Mouse (Mus musculus): ENCODE results near the gene Tshr. TPM values are rescaled to one million over a fixed set of nuclear protein-coding genes. Genes with fewer than 3 reads are reported as not detected.
A peak's percentile ranks its signal among the peaks of the same experiment; 100 is the strongest.

Gene Tshr
- polyA plus RNA-seq, 1 experiment from 2014 or later, result 0.56 TPM

GRCm38 (mm10) chr12:91418791-91419190 lies 34.4 kb downstream of the Tshr start:
- Histone ChIP-seq H3K4me1 (replicated peaks) (no peaks in the 10 kb centered on the region), H3K9me3 (no peaks in the 10 kb centered on the region), H3K27me3 (peaks cover 53% of the 10 kb centered on the region), H3K36me3 (no peaks in the 10 kb centered on the region), H3K4me3 (no peak overlapping the region), H3K9ac (no peak overlapping the region), H3K4me2 (no peak overlapping the region), H3K27ac (replicated peaks) (no peak overlapping the region)
- ATAC-seq (ENCODE audit: low read depth), result no peak
- WGBS, result 49% methylated on average over 7 of the region's 7 CpGs

DNA sequence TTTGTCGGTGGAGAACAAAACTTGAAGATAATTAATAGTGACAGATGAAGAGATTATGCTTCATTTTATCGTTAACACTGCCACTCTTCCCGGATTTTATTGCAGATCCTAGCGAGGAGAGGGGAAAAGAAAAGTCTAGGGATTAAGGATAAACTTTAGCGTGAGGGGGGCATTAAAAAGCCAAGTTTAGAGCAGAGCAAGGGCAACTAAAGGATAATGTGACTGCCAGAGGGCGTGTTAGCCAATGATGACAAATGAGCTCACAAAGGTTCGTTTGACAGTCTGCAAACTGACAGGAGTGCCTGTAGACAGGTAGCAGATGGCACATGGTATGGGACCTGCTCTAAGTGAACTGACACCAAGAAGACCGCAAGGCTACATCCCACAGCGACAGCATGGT lies 36.9 kb downstream of the Tshr start:
- no peak for ATAC-seq (ENCODE audit: low read depth)
- no peaks in the 10 kb centered on the region for H3K36me3 ChIP-seq
- H3K4me1 ChIP-seq (replicated peaks), result no peaks in the 10 kb centered on the region
- no peak overlapping the region for H3K27ac ChIP-seq (replicated peaks)
- 73% methylated on average over 9 of the region's 9 CpGs for WGBS
- peaks cover 34% of the 10 kb centered on the region for H3K27me3 ChIP-seq
- no peak overlapping the region for H3K4me2 ChIP-seq
- H3K9ac ChIP-seq, result no peak overlapping the region
- H3K9me3 ChIP-seq, result no peaks in the 10 kb centered on the region
- no peak overlapping the region for H3K4me3 ChIP-seq

GRCm38 (mm10) chr12:91423125-91423820 lies 38.9 kb downstream of the Tshr start:
- H3K4me1 ChIP-seq (replicated peaks), result no peaks in the 10 kb centered on the region
- no peaks in the 10 kb centered on the region for H3K9me3 ChIP-seq
- H3K27ac ChIP-seq (replicated peaks), result no peak overlapping the region
- H3K27me3 ChIP-seq, result peaks cover 14% of the 10 kb centered on the region
- no peak overlapping the region for H3K9ac ChIP-seq
- H3K4me3 ChIP-seq, result no peak overlapping the region
- no peaks in the 10 kb centered on the region for H3K36me3 ChIP-seq
- WGBS, result 66% methylated on average over 11 of the region's 11 CpGs
- ATAC-seq (ENCODE audit: low read depth), result no peak
- H3K4me2 ChIP-seq, result no peak overlapping the region

DNA sequence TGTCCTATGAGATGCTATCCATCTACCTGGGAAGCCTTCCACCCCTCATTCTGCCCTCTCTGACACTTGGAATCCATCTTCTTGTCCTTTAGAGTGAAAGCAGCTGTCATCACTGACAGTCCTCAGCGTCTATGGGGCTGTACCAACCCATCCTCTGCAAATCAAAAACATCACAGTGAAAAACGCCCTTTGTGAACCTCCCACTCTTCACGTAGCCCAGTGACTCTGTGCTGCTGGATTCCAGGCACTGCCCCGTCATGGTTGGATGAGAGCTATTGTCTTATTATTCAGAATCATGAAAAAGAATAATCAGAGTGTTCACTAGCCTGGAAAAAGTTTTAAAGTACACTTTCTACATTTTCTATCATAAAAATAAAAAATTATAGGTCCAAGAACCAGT lies 42.1 kb downstream of the Tshr start:
- Histone ChIP-seq H3K4me3 (no peak overlapping the region), H3K4me1 (replicated peaks) (no peaks in the 10 kb centered on the region), H3K27me3 (no peaks in the 10 kb centered on the region), H3K36me3 (no peaks in the 10 kb centered on the region), H3K9me3 (no peaks in the 10 kb centered on the region), H3K9ac (no peak overlapping the region), H3K27ac (replicated peaks) (no peak overlapping the region), H3K4me2 (no peak overlapping the region)
- 43% methylated on average over 4 of the region's 4 CpGs for WGBS
- no peak for ATAC-seq (ENCODE audit: low read depth)

DNA sequence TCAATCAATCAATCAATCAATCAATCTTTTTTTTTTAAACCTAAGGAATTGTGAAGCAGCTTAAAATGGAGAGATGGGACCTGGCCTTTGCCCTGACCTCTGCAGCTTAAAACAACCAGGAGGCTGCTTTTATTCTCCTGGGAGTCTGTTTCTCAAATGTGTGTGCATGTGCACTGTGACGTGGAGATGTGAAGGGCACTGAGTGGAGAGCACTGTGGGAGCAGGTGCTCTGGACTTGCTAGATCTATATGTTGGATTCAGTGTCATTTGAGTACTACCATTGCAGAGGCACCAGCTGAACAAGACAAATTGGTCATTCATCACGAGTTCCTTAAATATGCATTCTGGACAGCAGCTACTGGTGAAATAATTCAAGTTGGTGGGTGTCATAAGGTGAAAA lies 42.8 kb downstream of the Tshr start:
- Histone ChIP-seq H3K27ac (replicated peaks) (no peak overlapping the region), H3K4me3 (no peak overlapping the region), H3K27me3 (no peaks in the 10 kb centered on the region), H3K4me2 (no peak overlapping the region), H3K36me3 (no peaks in the 10 kb centered on the region), H3K9ac (no peak overlapping the region), H3K4me1 (replicated peaks) (no peaks in the 10 kb centered on the region), H3K9me3 (no peaks in the 10 kb centered on the region)
- no peak for ATAC-seq (ENCODE audit: low read depth)
- 60% methylated on average over 2 of the region's 2 CpGs for WGBS

GRCm38 (mm10) chr12:91482195-91482733 lies 97.9 kb downstream of the Tshr start:
- H3K4me1 ChIP-seq (replicated peaks), result no peaks in the 10 kb centered on the region
- H3K4me2 ChIP-seq, result no peak overlapping the region
- no peaks in the 10 kb centered on the region for H3K36me3 ChIP-seq
- H3K9ac ChIP-seq, result no peak overlapping the region
- no peaks in the 10 kb centered on the region for H3K9me3 ChIP-seq
- H3K4me3 ChIP-seq, result no peak overlapping the region
- ATAC-seq (ENCODE audit: low read depth), result no peak
- WGBS, result 88% methylated on average over 13 of the region's 13 CpGs
- H3K27me3 ChIP-seq, result no peaks in the 10 kb centered on the region
- H3K27ac ChIP-seq (replicated peaks), result no peak overlapping the region

- ATAC-seq (ENCODE audit: low read depth), result peak; percentile 67
- Histone ChIP-seq H3K4me1 (replicated peaks) (peaks cover 3% of the 10 kb centered on the region; the same call in 1 of the 2 replicates), H3K9me3 (no peaks in the 10 kb centered on the region), H3K36me3 (no peaks in the 10 kb centered on the region), H3K4me2 (no peak overlapping the region), H3K9ac (no peak overlapping the region), H3K27me3 (no peaks in the 10 kb centered on the region), H3K27ac (replicated peaks) (no peak overlapping the region), H3K4me3 (no peak overlapping the region)
- WGBS, result 67% methylated on average over 4 of the region's 4 CpGs
These were observed 102.0 kb downstream of the Tshr start for GRCm38 (mm10) chr12:91486342-91486741.

- Histone ChIP-seq H3K36me3 (no peaks in the 10 kb centered on the region), H3K27ac (replicated peaks) (no peak overlapping the region), H3K27me3 (no peaks in the 10 kb centered on the region), H3K9ac (no peak overlapping the region), H3K4me2 (no peak overlapping the region), H3K4me1 (replicated peaks) (peaks cover 3% of the 10 kb centered on the region; the same call in 1 of the 2 replicates), H3K9me3 (no peaks in the 10 kb centered on the region), H3K4me3 (no peak overlapping the region)
- no peak for ATAC-seq (ENCODE audit: low read depth)
- WGBS, result 63% methylated on average over 3 of the region's 3 CpGs
These were observed 104.0 kb downstream of the Tshr start for GRCm38 (mm10) chr12:91488406-91488805.

DNA sequence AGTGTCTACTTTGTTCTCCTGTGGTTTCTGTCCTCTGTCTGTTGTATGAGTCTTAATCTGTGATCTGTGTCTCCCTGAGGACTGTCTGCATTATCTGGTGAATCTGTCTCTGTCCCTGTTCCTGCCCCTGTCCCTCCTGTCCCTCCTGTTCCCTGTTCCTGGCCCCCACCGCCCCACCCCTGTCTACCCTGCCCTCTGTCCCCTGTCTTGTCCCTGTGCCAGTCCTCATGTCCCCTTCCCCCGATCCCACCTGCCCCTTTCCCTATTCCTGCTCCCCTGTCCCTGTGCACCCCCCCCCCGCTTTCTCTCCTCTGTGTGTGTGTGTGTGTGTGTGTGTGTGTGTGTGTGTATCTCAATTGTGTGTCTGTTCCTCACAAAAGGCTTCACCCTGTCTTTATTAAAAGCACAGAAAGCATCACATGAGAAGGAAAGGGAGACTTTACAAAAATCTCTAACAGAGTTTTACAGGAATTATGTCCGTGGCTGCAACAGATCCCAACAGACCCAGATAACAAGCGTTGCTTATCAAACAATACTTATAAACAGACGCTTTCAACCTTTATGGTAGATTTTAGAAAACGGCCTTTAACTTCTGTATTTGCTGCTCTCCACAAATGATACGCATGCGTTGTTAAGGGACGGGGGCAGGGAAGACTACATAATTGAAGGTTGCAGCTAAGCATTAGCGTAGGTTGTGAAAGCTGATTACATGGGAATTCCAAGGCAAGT lies 111.3 kb downstream of the Tshr start:
- Histone ChIP-seq H3K4me2 (no peak overlapping the region), H3K9ac (no peak overlapping the region), H3K36me3 (no peaks in the 10 kb centered on the region), H3K4me3 (no peak overlapping the region), H3K4me1 (replicated peaks) (peaks cover 19% of the 10 kb centered on the region), H3K27ac (replicated peaks) (peak overlapping the region; percentile 56), H3K9me3 (no peaks in the 10 kb centered on the region), H3K27me3 (no peaks in the 10 kb centered on the region)
- 48% methylated on average over 11 of the region's 11 CpGs for WGBS
- peak; percentile 47 for ATAC-seq (ENCODE audit: low read depth)

DNA sequence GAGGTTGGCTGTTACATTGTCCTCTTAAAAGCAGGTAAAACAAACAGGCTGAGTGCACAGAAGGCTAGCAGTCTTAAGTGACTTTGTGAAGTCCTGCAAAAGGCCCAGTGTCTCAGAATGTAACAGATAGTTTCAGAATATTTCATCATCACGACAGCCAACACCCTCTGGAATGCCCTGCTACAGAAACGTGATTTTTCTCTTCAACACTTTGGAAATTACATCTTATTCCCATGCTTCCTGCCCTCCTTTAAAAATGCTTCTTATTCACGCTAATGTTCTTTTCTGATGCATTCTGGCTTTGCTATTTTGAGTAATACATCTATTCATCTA lies 111.8 kb downstream of the Tshr start:
- Histone ChIP-seq H3K4me2 (no peak overlapping the region), H3K27ac (replicated peaks) (peak overlapping the region; percentile 56)
- no peak for ATAC-seq (ENCODE audit: low read depth)

DNA sequence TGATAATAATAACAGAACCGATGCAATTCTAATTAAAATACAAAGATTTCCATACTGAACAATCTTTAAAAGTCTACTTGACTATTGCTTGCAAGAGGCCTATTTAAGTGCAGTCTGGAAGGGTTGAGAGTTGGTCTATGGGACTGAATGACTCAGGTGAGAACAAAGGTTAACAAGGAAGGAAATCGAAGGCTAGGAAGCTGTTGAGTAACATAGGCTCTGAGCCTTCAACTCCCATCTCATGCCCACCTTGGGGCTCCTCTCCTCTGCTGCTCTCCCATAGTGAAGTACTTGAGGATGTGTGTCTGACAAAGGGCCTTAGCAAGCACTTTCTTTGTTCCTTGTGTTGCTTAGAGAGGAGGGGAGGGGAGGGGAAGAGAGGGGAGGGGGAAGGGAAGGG lies 116.1 kb downstream of the Tshr start:
- peaks cover 16% of the 10 kb centered on the region for H3K4me1 ChIP-seq (replicated peaks)
- WGBS, result 93% methylated on average over 2 of the region's 2 CpGs
- H3K4me2 ChIP-seq, result no peak overlapping the region
- H3K9ac ChIP-seq, result no peak overlapping the region
- H3K36me3 ChIP-seq, result no peaks in the 10 kb centered on the region
- H3K9me3 ChIP-seq, result no peaks in the 10 kb centered on the region
- ATAC-seq (ENCODE audit: low read depth), result no peak
- H3K27me3 ChIP-seq, result no peaks in the 10 kb centered on the region
- H3K4me3 ChIP-seq, result no peak overlapping the region
- no peak overlapping the region for H3K27ac ChIP-seq (replicated peaks)

More for the DNA sequence above, 111.8 kb downstream of the Tshr start:
- H3K9me3 ChIP-seq, result no peaks in the 10 kb centered on the region
- WGBS, result 60% methylated on average over 3 of the region's 3 CpGs
- no peak overlapping the region for H3K4me3 ChIP-seq
- no peak overlapping the region for H3K9ac ChIP-seq
- H3K27me3 ChIP-seq, result no peaks in the 10 kb centered on the region
- H3K36me3 ChIP-seq, result no peaks in the 10 kb centered on the region
- peaks cover 19% of the 10 kb centered on the region for H3K4me1 ChIP-seq (replicated peaks)

DNA sequence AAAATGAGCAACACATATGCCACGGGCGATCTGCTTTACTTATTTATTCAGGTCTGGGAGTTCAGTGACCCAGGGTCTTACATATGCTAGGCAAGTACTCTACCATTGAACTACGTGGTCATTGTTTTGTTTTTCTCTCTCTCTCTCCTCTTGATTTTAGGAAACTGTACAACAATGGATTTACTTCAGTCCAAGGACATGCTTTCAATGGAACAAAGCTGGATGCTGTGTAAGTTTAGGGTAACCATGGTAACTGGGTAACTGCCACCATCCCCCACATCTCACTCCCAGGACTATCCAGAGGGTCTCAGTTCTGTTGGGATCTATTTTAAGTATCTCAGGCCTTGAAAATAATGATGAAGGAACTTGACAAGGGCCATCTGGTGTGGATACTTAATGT lies 127.4 kb downstream of the Tshr start:
- Histone ChIP-seq H3K9me3 (no peaks in the 10 kb centered on the region), H3K4me1 (replicated peaks) (no peaks in the 10 kb centered on the region; the same call in 1 of the 2 replicates), H3K27ac (replicated peaks) (no peak overlapping the region), H3K4me3 (no peak overlapping the region), H3K36me3 (no peaks in the 10 kb centered on the region), H3K9ac (no peak overlapping the region), H3K4me2 (no peak overlapping the region), H3K27me3 (no peaks in the 10 kb centered on the region)
- no peak for ATAC-seq (ENCODE audit: low read depth)
- 28% methylated on average over 3 of the region's 3 CpGs for WGBS

All from neural tube, embryonic 13.5 days (tissue).